Mouse (Mus musculus) embryonic facial prominence, embryonic 14.5 days (tissue): ENCODE results near the gene Tll2. TPM values are rescaled to one million over a fixed set of nuclear protein-coding genes. Genes with fewer than 3 reads are reported as not detected.

Source experiments
- ATAC-seq: fragments of 200-750 bp; cut with Nextera tagmentation; 2 replicates; pipeline ENCODE4 v1.8.0; 2017; ENCODE audit warnings: low read depth, moderate number of reproducible peaks, moderate TSS enrichment
- DNase-seq: peaks from one replicate; pipeline ENCODE4 v3.0.0-alpha.2; 2015; ENCODE audit warnings: low spot score
- H3K27ac ChIP-seq: fragments of 300-500 bp; sonication (generic); replicated peaks from 2 replicates; pipeline ENCODE4 v1.5.1; 2014; ENCODE audit warnings: low read depth, mild to moderate bottlenecking, low read length, moderate library complexity
- H3K27me3 ChIP-seq: fragments of 300-500 bp; sonication (generic); replicated peaks from 2 replicates; pipeline ENCODE4 v1.6.1; 2014; ENCODE audit warnings: low read length; ENCODE audit not compliant: control insufficient read depth, insufficient read depth
- H3K36me3 ChIP-seq: fragments of 300-500 bp; sonication (generic); 2 replicates; pipeline ENCODE4 v1.6.1; 2014; ENCODE audit warnings: low read length, mixed read lengths; ENCODE audit not compliant: control insufficient read depth, insufficient read depth
- H3K4me1 ChIP-seq: fragments of 300-500 bp; sonication (generic); 2 replicates; pipeline ENCODE4 v1.6.1; 2014; ENCODE audit warnings: antibody characterized with exemption, low read length; ENCODE audit not compliant: control insufficient read depth, insufficient read depth
- H3K4me2 ChIP-seq: fragments of 300-500 bp; sonication (generic); 2 replicates; pipeline ENCODE4 v1.6.1; 2014; ENCODE audit warnings: low read depth, mild to moderate bottlenecking, low read length, moderate library complexity, mixed read lengths
- H3K4me3 ChIP-seq: fragments of 300-500 bp; sonication (generic); 2 replicates; pipeline ENCODE4 v1.5.1; 2014; ENCODE audit warnings: low read depth, mild to moderate bottlenecking, low read length
- H3K9ac ChIP-seq: fragments of 300-500 bp; sonication (generic); 2 replicates; pipeline ENCODE4 v1.6.1; 2014; ENCODE audit warnings: low read depth, mild to moderate bottlenecking, low read length, moderate library complexity, mixed read lengths
- H3K9me3 ChIP-seq: fragments of 300-500 bp; sonication (generic); 2 replicates; pipeline ENCODE4 v1.6.1; 2016; ENCODE audit warnings: low read length; ENCODE audit not compliant: control insufficient read depth
- WGBS: fragments of 180-500 bp; shearing (Covaris S2); extraction: QIAGEN DNeasy Blood & Tissue Kit; methylation state at CpG from one replicate; pipeline ENCODE4 v1.1.7; 2014; 5-methylcytosine and 5-hydroxymethylcytosine counted together
- polyA plus RNA-seq: library from polyadenylated mRNA; unstranded; fragments of >200 nt; fragmentation: Nextera tagmentation; extraction: Ambion mirVana; gene quantifications from 2 replicates; pipeline ENCODE4 v1.2.1, GENCODE M21; 2014

Tll2 gene
- polyA plus RNA-seq, 1 experiment from 2014 or later, result 0.82 TPM

- no peaks in the 10 kb centered on the region for H3K36me3 ChIP-seq
- H3K27me3 ChIP-seq, result no peaks in the 10 kb centered on the region
- H3K27ac ChIP-seq, result no peak overlapping the region
- no peak for DNase-seq
- no peaks in the 10 kb centered on the region for H3K4me1 ChIP-seq
- WGBS, result 51% methylated on average over 10 of the region's 10 CpGs
- no peak for ATAC-seq
- no peak overlapping the region for H3K4me3 ChIP-seq
- H3K9ac ChIP-seq, result no peak overlapping the region
- H3K4me2 ChIP-seq, result no peak overlapping the region
- H3K9me3 ChIP-seq, result no peaks in the 10 kb centered on the region
Measured at GRCm38 (mm10) chr19:41045091-41045770, 161.4 kb downstream of the Tll2 start.

GRCm38 (mm10) chr19:41039110-41039509 lies 167.5 kb downstream of the Tll2 start:
- no peak overlapping the region for H3K9ac ChIP-seq
- H3K36me3 ChIP-seq, result no peaks in the 10 kb centered on the region
- H3K4me1 ChIP-seq, result no peaks in the 10 kb centered on the region
- no peak overlapping the region for H3K4me2 ChIP-seq
- H3K4me3 ChIP-seq, result no peak overlapping the region
- no peaks in the 10 kb centered on the region for H3K9me3 ChIP-seq
- WGBS, result 82% methylated on average over 7 of the region's 7 CpGs
- H3K27me3 ChIP-seq, result no peaks in the 10 kb centered on the region
- no peak overlapping the region for H3K27ac ChIP-seq
- no peak for ATAC-seq
- DNase-seq, result no peak

- ATAC-seq, result no peak
- Histone ChIP-seq H3K4me1 (no peaks in the 10 kb centered on the region), H3K27me3 (no peaks in the 10 kb centered on the region), H3K36me3 (no peaks in the 10 kb centered on the region), H3K9me3 (no peaks in the 10 kb centered on the region), H3K4me2 (no peak overlapping the region), H3K27ac (no peak overlapping the region), H3K4me3 (no peak overlapping the region), H3K9ac (no peak overlapping the region)
- DNase-seq, result no peak
- 67% methylated on average over 4 of the region's 4 CpGs for WGBS
Measured at GRCm38 (mm10) chr19:41035809-41036551, 170.7 kb downstream of the Tll2 start.

Other genes with a start within 250 kb of the Tll2 start
- gene Blnk, start 212.3 kb downstream of the Tll2 start, polyA plus RNA-seq, result 2.4 and 2.7 TPM in 2 replicates
- 0.10 TPM in 1 of 2 replicates, not detected in the other for gene Dntt, start 177.6 kb downstream of the Tll2 start, polyA plus RNA-seq
- not detected in 2 replicates for gene Opalin, start 129.7 kb downstream of the Tll2 start, polyA plus RNA-seq
- gene Tm9sf3, start 57.2 kb upstream of the Tll2 start, polyA plus RNA-seq, result 172 and 180 TPM in 2 replicates
- 2.7 and 4.2 TPM in 2 replicates for gene Pik3ap1, start 178.3 kb upstream of the Tll2 start, polyA plus RNA-seq